ENCODE assay signal across 8 mouse cellular contexts in genomic region chr3:18623831-18624304, GRCm38 (mm10).
DNase-seq lines count a peak whose midpoint lies in the region; TF ChIP-seq lines count a peak whose summit lies in the region.

No protein-coding gene starts in this region.

- intact Hi-C loops in gastrocnemius, adult 2 months (cut with DNase I), result no loop called here

- DNase-seq in gastrocnemius, adult 2 months, result peak; percentile 44
- no peak for DNase-seq in gastrocnemius, adult 8-10 months (ENCODE audit: low spot score in 2 of 2)
- peak; percentile 56 to 72 for DNase-seq in heart, adult 18-20 months
- peak; percentile 58 for DNase-seq in kidney, adult 18-20 months
- DNase-seq in limb, embryonic 10.5 days (ENCODE audit: low spot score), result peak; percentile 51
- peak; percentile 50 for DNase-seq in midbrain, embryonic 10.5 days (ENCODE audit: low spot score)
- DNase-seq in skeletal muscle tissue, adult 2 months (ENCODE audit: low read depth, low spot score), result peak; percentile 37

- WGBS in limb, embryonic 10.5 days, result 2% methylated on average over 4 of the region's 4 CpGs
- WGBS in midbrain, embryonic 10.5 days, result 1% methylated on average over 4 of the region's 4 CpGs

- H3K27me3 ChIP-seq in limb, embryonic 10.5 days (ENCODE audit: low read depth, poor library complexity, severe bottlenecking), result no peaks in the 10 kb centered on the region
- H3K27me3 ChIP-seq in midbrain, embryonic 10.5 days (ENCODE audit: low read depth, poor library complexity, severe bottlenecking), result peaks cover 19% of the 10 kb centered on the region

- no peak for TF ChIP-seq POLR2A in cortical plate, adult 2 months (IDR thresholded peaks at IDR 0.05; ENCODE audit: extremely low read depth, insufficient read depth, low read length)

- H3K4me1 ChIP-seq in cortical plate, adult 2 months (ENCODE audit: control insufficient read depth, insufficient read depth, low read length), result no peaks in the 10 kb centered on the region; the same call in 1 of the 2 replicates
- H3K4me1 ChIP-seq in limb, embryonic 10.5 days, result peaks cover 43% of the 10 kb centered on the region
- peaks cover 47% of the 10 kb centered on the region for H3K4me1 ChIP-seq in midbrain, embryonic 10.5 days

- no peaks in the 10 kb centered on the region for H3K9me3 ChIP-seq in limb, embryonic 10.5 days (replicated peaks)
- H3K9me3 ChIP-seq in midbrain, embryonic 10.5 days (replicated peaks), result no peaks in the 10 kb centered on the region

- H3K27ac ChIP-seq in gastrocnemius, adult 2 months, result peak overlapping the region; percentile 72
- H3K27ac ChIP-seq in cortical plate, adult 2 months (ENCODE audit: insufficient read depth, low read length), result 0 out of 2 replicates have a peak overlapping the region, but pooled peaks have one; percentile 20
- peak overlapping the region; percentile 73 for H3K27ac ChIP-seq in limb, embryonic 10.5 days
- peak overlapping the region; percentile 46; the same call in 1 of the 2 replicates for H3K27ac ChIP-seq in midbrain, embryonic 10.5 days (replicated peaks)

- peak overlapping the region; percentile 66 for H3K4me3 ChIP-seq in gastrocnemius, adult 2 months
- H3K4me3 ChIP-seq in cortical plate, adult 2 months (ENCODE audit: insufficient read depth, low read length), result no peak overlapping the region
- H3K4me3 ChIP-seq in limb, embryonic 10.5 days, result no peak overlapping the region
- H3K4me3 ChIP-seq in midbrain, embryonic 10.5 days, result peak overlapping the region; percentile 54; the same call in 1 of the 2 replicates

- no peaks in the 10 kb centered on the region for H3K36me3 ChIP-seq in limb, embryonic 10.5 days
- no peaks in the 10 kb centered on the region for H3K36me3 ChIP-seq in midbrain, embryonic 10.5 days

- TF ChIP-seq CTCF in gastrocnemius, adult 2 months (IDR thresholded peaks at IDR 0.05), result peak; percentile 46
- peak; percentile 63 for TF ChIP-seq CTCF in cortical plate, adult 2 months (IDR thresholded peaks at IDR 0.05; ENCODE audit: extremely low read depth, insufficient read depth, low read length)

Comparison
In these comparisons a context has a peak if more than half of its experiments do, and no peak if none do; other contexts are left out.
1. DNase-seq: peak in gastrocnemius, adult 2 months (single experiment), heart, adult 18-20 months (2 of 2), kidney, adult 18-20 months (single experiment), limb, embryonic 10.5 days (single experiment), midbrain, embryonic 10.5 days (single experiment) and skeletal muscle tissue, adult 2 months (single experiment); none in gastrocnemius, adult 8-10 months (0 of 2).
2. H3K27ac ChIP-seq: peak in every context shown above with its lines; median percentile 73 in limb, embryonic 10.5 days; 72 in gastrocnemius, adult 2 months; 46 in midbrain, embryonic 10.5 days; 20 in cortical plate, adult 2 months.
3. H3K4me3 ChIP-seq: peak in gastrocnemius, adult 2 months (single experiment) and midbrain, embryonic 10.5 days (single experiment); none in cortical plate, adult 2 months (single experiment) and limb, embryonic 10.5 days (single experiment).